Mouse (Mus musculus) limb, embryonic 10.5 days (tissue): ENCODE results near the gene Sdc3. TPM values are rescaled to one million over a fixed set of nuclear protein-coding genes. Genes with fewer than 3 reads are reported as not detected.

Experiments used
- DNase-seq: peaks from one replicate; pipeline ENCODE4 v3.0.0-alpha.2; 2017; ENCODE audit warnings: low spot score
- H3K27ac ChIP-seq: fragments of 300-500 bp; sonication (generic); 2 replicates; pipeline ENCODE4 v1.5.1; 2016; ENCODE audit warnings: mild to moderate bottlenecking
- H3K27me3 ChIP-seq: fragments of 300-500 bp; sonication (generic); 2 replicates; pipeline ENCODE4 v1.6.1; 2016; ENCODE audit warnings: low read depth, mild to moderate bottlenecking; ENCODE audit not compliant: poor library complexity, severe bottlenecking
- H3K36me3 ChIP-seq: fragments of 300-500 bp; sonication (generic); 2 replicates; pipeline ENCODE4 v1.6.1; 2016; ENCODE audit warnings: mild to moderate bottlenecking, moderate library complexity
- H3K4me1 ChIP-seq: fragments of 300-500 bp; sonication (generic); 2 replicates; pipeline ENCODE4 v1.6.1; 2016
- H3K4me3 ChIP-seq: fragments of 300-500 bp; sonication (generic); 2 replicates; pipeline ENCODE4 v1.5.1; 2016; ENCODE audit warnings: mild to moderate bottlenecking, moderate library complexity
- H3K9me3 ChIP-seq: fragments of 300-500 bp; sonication (generic); replicated peaks from 2 replicates; pipeline ENCODE4 v1.6.1; 2016; ENCODE audit warnings: mild to moderate bottlenecking
- WGBS: fragments of 180-500 bp; shearing (Covaris S2); methylation state at CpG from one replicate; pipeline ENCODE4 v1.1.7; 2016; 5-methylcytosine and 5-hydroxymethylcytosine counted together
- polyA plus RNA-seq: library from polyadenylated mRNA; unstranded; fragments of >200 nt; fragmentation: Nextera tagmentation; extraction: Ambion mirVana; gene quantifications from 2 replicates; pipeline ENCODE4 v1.2.1, GENCODE M21; 2016

The Sdc3 gene
- 26.7 and 38.1 TPM in 2 replicates for polyA plus RNA-seq

- peak within 1 kb of the TSS; percentile 96 for H3K27ac ChIP-seq
- peak; percentile 66 for DNase-seq
- H3K4me1 ChIP-seq: peaks cover 54% of the 10 kb centered on the region
- H3K36me3 ChIP-seq: no peaks in the 10 kb centered on the region
- WGBS: 7% methylated on average over 79 of the region's 99 CpGs
- H3K9me3 ChIP-seq: no peaks in the 10 kb centered on the region
- peaks cover 14% of the 10 kb centered on the region for H3K27me3 ChIP-seq
- H3K4me3 ChIP-seq: peak within 1 kb of the TSS; percentile 89
Observed at GRCm38 (mm10) chr4:130792376-130793179, at the start of gene Sdc3. TSS of gene Sdc3 (plus strand) at chr4:130792537.

- no peaks in the 10 kb centered on the region for H3K27me3 ChIP-seq
- H3K9me3 ChIP-seq: no peaks in the 10 kb centered on the region
- H3K4me1 ChIP-seq: no peaks in the 10 kb centered on the region
- H3K27ac ChIP-seq: no peak overlapping the region
- no peak overlapping the region for H3K4me3 ChIP-seq
- peaks cover 93% of the 10 kb centered on the region for H3K36me3 ChIP-seq
- no peak for DNase-seq
- WGBS: 88% methylated on average over 4 of the region's 4 CpGs
Observed at GRCm38 (mm10) chr4:130744058-130744457, 48.3 kb upstream of the Sdc3 start.

GRCm38 (mm10) chr4:130745561-130746306 is 46.6 kb upstream of the Sdc3 start:
- no peaks in the 10 kb centered on the region for H3K9me3 ChIP-seq
- H3K4me3 ChIP-seq: no peak overlapping the region
- no peaks in the 10 kb centered on the region for H3K4me1 ChIP-seq
- DNase-seq: no peak
- no peak overlapping the region for H3K27ac ChIP-seq
- H3K36me3 ChIP-seq: peaks cover 100% of the 10 kb centered on the region
- WGBS: 91% methylated on average over 5 of the region's 5 CpGs
- H3K27me3 ChIP-seq: no peaks in the 10 kb centered on the region

GRCm38 (mm10) chr4:130749566-130749965 is 42.8 kb upstream of the Sdc3 start:
- Histone ChIP-seq H3K36me3 (peaks cover 100% of the 10 kb centered on the region), H3K9me3 (no peaks in the 10 kb centered on the region), H3K4me1 (no peaks in the 10 kb centered on the region), H3K27ac (no peak overlapping the region), H3K4me3 (no peak overlapping the region), H3K27me3 (no peaks in the 10 kb centered on the region)
- no peak for DNase-seq
- WGBS: 90% methylated on average over 7 of the region's 7 CpGs

GRCm38 (mm10) chr4:130751966-130752365 is 40.4 kb upstream of the Sdc3 start:
- DNase-seq: no peak
- H3K27ac ChIP-seq: no peak overlapping the region
- H3K9me3 ChIP-seq: no peaks in the 10 kb centered on the region
- no peaks in the 10 kb centered on the region for H3K27me3 ChIP-seq
- no peak overlapping the region for H3K4me3 ChIP-seq
- WGBS: 95% methylated on average over 2 of the region's 2 CpGs
- peaks cover 99% of the 10 kb centered on the region for H3K36me3 ChIP-seq
- no peaks in the 10 kb centered on the region for H3K4me1 ChIP-seq

- Histone ChIP-seq H3K4me1 (no peaks in the 10 kb centered on the region), H3K27me3 (no peaks in the 10 kb centered on the region), H3K27ac (no peak overlapping the region), H3K4me3 (no peak overlapping the region), H3K36me3 (peaks cover 98% of the 10 kb centered on the region), H3K9me3 (no peaks in the 10 kb centered on the region)
- WGBS: 87% methylated on average over 7 of the region's 7 CpGs
- DNase-seq: no peak
Observed at GRCm38 (mm10) chr4:130752591-130752990, 39.7 kb upstream of the Sdc3 start.

GRCm38 (mm10) chr4:130753755-130754154 is 38.6 kb upstream of the Sdc3 start:
- WGBS: 83% methylated on average over 5 of the region's 5 CpGs
- Histone ChIP-seq H3K4me1 (no peaks in the 10 kb centered on the region), H3K27me3 (no peaks in the 10 kb centered on the region), H3K36me3 (peaks cover 98% of the 10 kb centered on the region), H3K4me3 (no peak overlapping the region), H3K9me3 (no peaks in the 10 kb centered on the region), H3K27ac (no peak overlapping the region)
- no peak for DNase-seq

GRCm38 (mm10) chr4:130754776-130755175 is 37.6 kb upstream of the Sdc3 start:
- H3K27ac ChIP-seq: no peak overlapping the region
- H3K27me3 ChIP-seq: no peaks in the 10 kb centered on the region
- peaks cover 98% of the 10 kb centered on the region for H3K36me3 ChIP-seq
- H3K9me3 ChIP-seq: no peaks in the 10 kb centered on the region
- no peak for DNase-seq
- H3K4me1 ChIP-seq: no peaks in the 10 kb centered on the region
- 84% methylated on average over 2 of the region's 2 CpGs for WGBS
- no peak overlapping the region for H3K4me3 ChIP-seq

- H3K4me3 ChIP-seq: no peak overlapping the region
- H3K36me3 ChIP-seq: peaks cover 98% of the 10 kb centered on the region
- no peak overlapping the region for H3K27ac ChIP-seq
- no peaks in the 10 kb centered on the region for H3K4me1 ChIP-seq
- no peaks in the 10 kb centered on the region for H3K9me3 ChIP-seq
- WGBS: 92% methylated on average over 2 of the region's 2 CpGs
- no peak for DNase-seq
- H3K27me3 ChIP-seq: no peaks in the 10 kb centered on the region
Observed at GRCm38 (mm10) chr4:130759875-130760274, 32.5 kb upstream of the Sdc3 start.

GRCm38 (mm10) chr4:130761809-130762208 is 30.5 kb upstream of the Sdc3 start:
- Histone ChIP-seq H3K9me3 (no peaks in the 10 kb centered on the region), H3K36me3 (peaks cover 98% of the 10 kb centered on the region), H3K4me1 (no peaks in the 10 kb centered on the region), H3K27ac (no peak overlapping the region), H3K27me3 (no peaks in the 10 kb centered on the region), H3K4me3 (no peak overlapping the region)
- no peak for DNase-seq
- 89% methylated on average over 5 of the region's 5 CpGs for WGBS

- DNase-seq: no peak
- no peak overlapping the region for H3K27ac ChIP-seq
- H3K4me3 ChIP-seq: no peak overlapping the region
- H3K4me1 ChIP-seq: no peaks in the 10 kb centered on the region
- peaks cover 99% of the 10 kb centered on the region for H3K36me3 ChIP-seq
- no peaks in the 10 kb centered on the region for H3K9me3 ChIP-seq
- WGBS: 94% methylated on average over 7 of the region's 7 CpGs
- H3K27me3 ChIP-seq: no peaks in the 10 kb centered on the region
Observed at GRCm38 (mm10) chr4:130765399-130766160, 26.8 kb upstream of the Sdc3 start.

- 90% methylated on average over 2 of the region's 2 CpGs for WGBS
- no peaks in the 10 kb centered on the region for H3K9me3 ChIP-seq
- no peak overlapping the region for H3K27ac ChIP-seq
- H3K27me3 ChIP-seq: no peaks in the 10 kb centered on the region
- no peak for DNase-seq
- no peaks in the 10 kb centered on the region for H3K4me1 ChIP-seq
- H3K4me3 ChIP-seq: no peak overlapping the region
- H3K36me3 ChIP-seq: peaks cover 99% of the 10 kb centered on the region
Observed at GRCm38 (mm10) chr4:130766387-130766786, 25.9 kb upstream of the Sdc3 start.

- H3K4me3 ChIP-seq: no peak overlapping the region
- no peaks in the 10 kb centered on the region for H3K4me1 ChIP-seq
- H3K36me3 ChIP-seq: peaks cover 99% of the 10 kb centered on the region
- WGBS: 94% methylated on average over 4 of the region's 4 CpGs
- no peak overlapping the region for H3K27ac ChIP-seq
- no peak for DNase-seq
- H3K9me3 ChIP-seq: no peaks in the 10 kb centered on the region
- no peaks in the 10 kb centered on the region for H3K27me3 ChIP-seq
Observed at GRCm38 (mm10) chr4:130766926-130767325, 25.4 kb upstream of the Sdc3 start.
